Mouse (Mus musculus) myocyte (in vitro differentiated cells): ENCODE results near the gene Anks3. TPM values are rescaled to one million over a fixed set of nuclear protein-coding genes. Genes with fewer than 3 reads are reported as not detected.

ENCODE experiments used
- H3K27me3 ChIP-seq: one replicate; pipeline ENCODE4 v1.6.1; 2011; ENCODE audit not compliant: control insufficient read depth, insufficient read depth, insufficient read length
- H3K36me3 ChIP-seq: one replicate; pipeline ENCODE4 v1.6.1; 2011; ENCODE audit not compliant: control insufficient read depth, insufficient read depth
- H3K4me2 ChIP-seq: one replicate; pipeline ENCODE4 v1.6.1; 2011; ENCODE audit warnings: low read depth, control low read depth
- H3K4me3 ChIP-seq: one replicate; pipeline ENCODE4 v1.5.1; 2011; ENCODE audit warnings: mild to moderate bottlenecking, control low read depth, moderate library complexity
- H3K79me2 ChIP-seq: one replicate; pipeline ENCODE4 v1.6.1; 2011; ENCODE audit not compliant: control insufficient read depth, insufficient read depth
- H3ac ChIP-seq: one replicate; pipeline ENCODE4 v1.6.1; 2011; ENCODE audit not compliant: control insufficient read depth, insufficient read length
- CEBPB ChIP-seq: IDR thresholded peaks from 2 replicates; pipeline ENCODE4 v1.6.1; 2011; ENCODE audit warnings: mild to moderate bottlenecking, moderate library complexity; ENCODE audit not compliant: poor library complexity, insufficient read depth, severe bottlenecking
- E2F4 ChIP-seq: IDR thresholded peaks from one replicate; pipeline ENCODE4 v1.6.1; 2011; ENCODE audit warnings: mild to moderate bottlenecking, control low read depth, moderate library complexity; ENCODE audit not compliant: insufficient read depth
- MAX ChIP-seq: IDR thresholded peaks from one replicate; pipeline ENCODE4 v1.6.1; 2011; ENCODE audit warnings: low read depth, mild to moderate bottlenecking, control low read depth
- MYOD1 ChIP-seq, 3 experiments: IDR thresholded peaks; one replicate each; pipeline ENCODE4 v1.6.1; 2011; ENCODE audit warnings: control low read depth in 2 of 3, low read depth in 2 of 3, mild to moderate bottlenecking in 2 of 3, moderate library complexity in 1 of 3; ENCODE audit not compliant: insufficient read length in 2 of 3, control insufficient read depth in 1 of 3
- MYOG ChIP-seq, 3 experiments: IDR thresholded peaks; one replicate each; pipeline ENCODE4 v1.6.1; 2011; ENCODE audit warnings: control low read depth in 2 of 3, low read depth in 2 of 3, mild to moderate bottlenecking in 2 of 3; ENCODE audit not compliant: insufficient read length in 2 of 3, control insufficient read depth in 1 of 3, insufficient read depth in 1 of 3
- POLR2A ChIP-seq: IDR thresholded peaks from one replicate; pipeline ENCODE4 v1.6.1; 2011; ENCODE audit warnings: low read depth, mild to moderate bottlenecking, control low read depth, moderate library complexity; ENCODE audit not compliant: insufficient read length
- POLR2AphosphoS2 ChIP-seq: IDR thresholded peaks from one replicate; pipeline ENCODE4 v1.6.1; 2011; ENCODE audit warnings: low read depth, control low read depth; ENCODE audit not compliant: insufficient read length
- REST ChIP-seq: IDR thresholded peaks from one replicate; pipeline ENCODE4 v1.6.1; 2011; ENCODE audit warnings: mild to moderate bottlenecking, control low read depth, moderate library complexity; ENCODE audit not compliant: insufficient read depth, insufficient read length
- SRF ChIP-seq: IDR thresholded peaks from one replicate; pipeline ENCODE4 v1.6.1; 2011; ENCODE audit warnings: low read depth; ENCODE audit not compliant: control insufficient read depth, insufficient read length
- TCF12 ChIP-seq: IDR thresholded peaks from one replicate; pipeline ENCODE4 v1.6.1; 2011; ENCODE audit warnings: mild to moderate bottlenecking, control low read depth; ENCODE audit not compliant: poor library complexity, insufficient read depth, severe bottlenecking
- TCF3 ChIP-seq: IDR thresholded peaks from one replicate; pipeline ENCODE4 v1.6.1; 2011; ENCODE audit warnings: low read depth, control low read depth; ENCODE audit not compliant: insufficient read length
- USF1 ChIP-seq: IDR thresholded peaks from one replicate; pipeline ENCODE4 v1.6.1; 2011; ENCODE audit warnings: low read depth, mild to moderate bottlenecking, control low read depth, moderate library complexity
- polyA plus RNA-seq: library from polyadenylated mRNA; unstranded; fragments of >200 nt; fragmentation: generic; extraction: Trizol; gene quantifications from one replicate; pipeline ENCODE4 v1.2.1, GENCODE M21; 2012; ENCODE audit warnings: missing spikeins

Anks3 gene
- polyA plus RNA-seq, 1 experiment, result 25.2 TPM

GRCm38 (mm10) chr16:4939412-4939811 lies 24.6 kb downstream of the Anks3 start:
- H3K27me3 ChIP-seq, result no peaks in the 10 kb centered on the region
- peak overlapping the region; percentile 35 for H3ac ChIP-seq
- peaks cover 23% of the 10 kb centered on the region for H3K36me3 ChIP-seq
- H3K4me3 ChIP-seq, result peak overlapping the region; percentile 87
- TF ChIP-seq REST (no peak), SRF (peak; percentile 27), E2F4 (no peak), TCF3 (no peak), POLR2A (peak; percentile 53), MYOG (IDR thresholded peaks at IDR 0.05; ENCODE audit: control insufficient read depth in 1 of 3, insufficient read depth in 1 of 3, insufficient read length in 2 of 3, low read depth in 2 of 3) (peak in 2 of 3 experiments; percentile 3 to 60), MAX (no peak), POLR2AphosphoS2 (peak; percentile 89), MYOD1 (IDR thresholded peaks at IDR 0.05; ENCODE audit: control insufficient read depth in 1 of 3, insufficient read length in 2 of 3, low read depth in 2 of 3) (peak in 1 of 3 experiments; percentile 26), USF1 (no peak), TCF12 (no peak), CEBPB (no peak)
- peak overlapping the region; percentile 73 for H3K4me2 ChIP-seq
- H3K79me2 ChIP-seq, result peaks cover 7% of the 10 kb centered on the region

GRCm38 (mm10) chr16:4938989-4939388 lies 25.0 kb downstream of the Anks3 start:
- Histone ChIP-seq H3K36me3 (peaks cover 19% of the 10 kb centered on the region), H3K4me3 (peak overlapping the region; percentile 87)
- TF ChIP-seq CEBPB, result no peak
- TF ChIP-seq SRF, result no peak
- TF ChIP-seq MAX, result no peak
- TF ChIP-seq E2F4, result no peak
- TF ChIP-seq REST, result no peak
- peak; percentile 91 for TF ChIP-seq POLR2A
- TF ChIP-seq USF1, result no peak
- TF ChIP-seq MYOD1 (IDR thresholded peaks at IDR 0.05; ENCODE audit: control insufficient read depth in 1 of 3, insufficient read length in 2 of 3, low read depth in 2 of 3), result no peak
- no peak for TF ChIP-seq TCF12
- TF ChIP-seq POLR2AphosphoS2, result peak; percentile 99
- no peak for TF ChIP-seq TCF3
- TF ChIP-seq MYOG (IDR thresholded peaks at IDR 0.05; ENCODE audit: control insufficient read depth in 1 of 3, insufficient read depth in 1 of 3, insufficient read length in 2 of 3, low read depth in 2 of 3), result no peak

GRCm38 (mm10) chr16:4938461-4938860 lies 25.5 kb downstream of the Anks3 start, which contains the start of gene Nudt16l1:
Nudt16l1 (plus strand) TSS chr16:4938761.
- TF ChIP-seq SRF (no peak), USF1 (no peak), MYOG (IDR thresholded peaks at IDR 0.05; ENCODE audit: control insufficient read depth in 1 of 3, insufficient read depth in 1 of 3, insufficient read length in 2 of 3, low read depth in 2 of 3) (no peak), MYOD1 (IDR thresholded peaks at IDR 0.05; ENCODE audit: control insufficient read depth in 1 of 3, insufficient read length in 2 of 3, low read depth in 2 of 3) (no peak), TCF3 (no peak), TCF12 (no peak), MAX (no peak), E2F4 (no peak), CEBPB (no peak), POLR2A (no peak), REST (no peak), POLR2AphosphoS2 (no peak)
- H3K79me2 ChIP-seq, result peaks cover 7% of the 10 kb centered on the region
- peak within 1 kb of the TSS; percentile 35 for H3ac ChIP-seq
- peak within 1 kb of the TSS; percentile 87 for H3K4me3 ChIP-seq
- no peaks in the 10 kb centered on the region for H3K27me3 ChIP-seq
- H3K36me3 ChIP-seq, result peaks cover 24% of the 10 kb centered on the region
- peak within 1 kb of the TSS; percentile 73 for H3K4me2 ChIP-seq

More at GRCm38 (mm10) chr16:4938989-4939388, 25.0 kb downstream of the Anks3 start:
- Histone ChIP-seq H3K27me3 (no peaks in the 10 kb centered on the region), H3K79me2 (peaks cover 7% of the 10 kb centered on the region), H3ac (peak overlapping the region; percentile 35), H3K4me2 (peak overlapping the region; percentile 73)

- Histone ChIP-seq H3K4me3 (no peak overlapping the region), H3K79me2 (peaks cover 7% of the 10 kb centered on the region), H3K27me3 (no peaks in the 10 kb centered on the region), H3K4me2 (no peak overlapping the region), H3ac (no peak overlapping the region), H3K36me3 (peaks cover 25% of the 10 kb centered on the region)
- TF ChIP-seq MYOG (IDR thresholded peaks at IDR 0.05; ENCODE audit: control insufficient read depth in 1 of 3, insufficient read depth in 1 of 3, insufficient read length in 2 of 3, low read depth in 2 of 3) (no peak), REST (no peak), MYOD1 (IDR thresholded peaks at IDR 0.05; ENCODE audit: control insufficient read depth in 1 of 3, insufficient read length in 2 of 3, low read depth in 2 of 3) (no peak), POLR2A (no peak), TCF3 (no peak), USF1 (no peak), SRF (no peak), TCF12 (no peak), CEBPB (no peak), MAX (no peak), POLR2AphosphoS2 (no peak), E2F4 (no peak)
Observed at GRCm38 (mm10) chr16:4937351-4938190, 26.4 kb downstream of the Anks3 start.
